ENCODE assay signal across 11 mouse cellular contexts in genomic region chr7:109523741-109524441, GRCm38 (mm10). TPM values are rescaled to one million over a fixed set of nuclear protein-coding genes. Genes with fewer than 3 reads are reported as not detected.
A peak's percentile ranks its signal among the peaks of the same experiment; 100 is the strongest.
DNase-seq lines count a peak whose midpoint lies in the region; ATAC-seq and TF ChIP-seq lines count a peak whose summit lies in the region.
"Had no signal": no experiment of that assay in that cellular context is flagged by ENCODE, and none has a peak within 500 bp of the region (broad histone marks: within the 10 kb centered on the region; RNA-seq: fewer than 3 reads in every experiment).

No protein-coding gene starts in this region.

- no peak overlapping the region for H3K4me2 ChIP-seq in intestine, embryonic 15.5 days (replicated peaks)
- H3K4me2 ChIP-seq in intestine, postnatal 0 days (replicated peaks; ENCODE audit: low read depth): no peak overlapping the region
- no peak overlapping the region for H3K4me2 ChIP-seq in embryonic facial prominence, embryonic 15.5 days (replicated peaks)
- no peak overlapping the region for H3K4me2 ChIP-seq in kidney, embryonic 14.5 days (replicated peaks; ENCODE audit: low read depth, low read length)
- H3K4me2 ChIP-seq: heart, embryonic 12.5 days had no signal

- H3K4me3 ChIP-seq in intestine, embryonic 15.5 days (replicated peaks): no peak overlapping the region
- H3K4me3 ChIP-seq in intestine, postnatal 0 days (ENCODE audit: low read depth, low read length): no peak overlapping the region
- no peak overlapping the region for H3K4me3 ChIP-seq in embryonic facial prominence, embryonic 15.5 days (replicated peaks)
- no peak overlapping the region for H3K4me3 ChIP-seq in kidney, embryonic 14.5 days (ENCODE audit: low read length)
- H3K4me3 ChIP-seq: erythroblast, embryonic 14.5 days; heart, embryonic 12.5 days had no signal

- no peak for TF ChIP-seq CTCF in intestine, postnatal 0 days (IDR thresholded peaks at IDR 0.05; ENCODE audit: low read depth)

- 67% methylated on average over 6 of the region's 6 CpGs for WGBS in intestine, embryonic 15.5 days
- WGBS in intestine, postnatal 0 days: 65% methylated on average over 6 of the region's 6 CpGs
- WGBS in embryonic facial prominence, embryonic 15.5 days: 48% methylated on average over 6 of the region's 6 CpGs
- 75% methylated on average over 6 of the region's 6 CpGs for WGBS in kidney, embryonic 14.5 days

- H3K9ac ChIP-seq in intestine, embryonic 15.5 days: no peak overlapping the region
- no peak overlapping the region; the same call in 1 of the 2 replicates for H3K9ac ChIP-seq in intestine, postnatal 0 days (ENCODE audit: low read depth, low read length)
- H3K9ac ChIP-seq in embryonic facial prominence, embryonic 15.5 days: no peak overlapping the region
- no peak overlapping the region for H3K9ac ChIP-seq in kidney, embryonic 14.5 days (ENCODE audit: low read depth, low read length)
- H3K9ac ChIP-seq: heart, embryonic 12.5 days had no signal

- no peaks in the 10 kb centered on the region for H3K27me3 ChIP-seq in intestine, embryonic 15.5 days (replicated peaks)
- H3K27me3 ChIP-seq in intestine, postnatal 0 days (replicated peaks; ENCODE audit: control insufficient read depth, insufficient read depth, low read length): no peaks in the 10 kb centered on the region
- H3K27me3 ChIP-seq in embryonic facial prominence, embryonic 15.5 days: no peaks in the 10 kb centered on the region
- no peaks in the 10 kb centered on the region for H3K27me3 ChIP-seq in kidney, embryonic 14.5 days (ENCODE audit: control insufficient read depth, insufficient read depth, low read length)
- H3K27me3 ChIP-seq: heart, embryonic 12.5 days had no signal

- peaks cover 41% of the 10 kb centered on the region for H3K36me3 ChIP-seq in intestine, embryonic 15.5 days
- peaks cover 79% of the 10 kb centered on the region for H3K36me3 ChIP-seq in intestine, postnatal 0 days (ENCODE audit: control insufficient read depth, insufficient read depth)
- H3K36me3 ChIP-seq in embryonic facial prominence, embryonic 15.5 days: peaks cover 66% of the 10 kb centered on the region
- peaks cover 74% of the 10 kb centered on the region for H3K36me3 ChIP-seq in kidney, embryonic 14.5 days (ENCODE audit: control insufficient read depth, insufficient read depth, low read length)

- ATAC-seq in intestine, embryonic 15.5 days: no peak
- no peak for ATAC-seq in intestine, postnatal 0 days
- ATAC-seq in embryonic facial prominence, embryonic 15.5 days (ENCODE audit: insufficient number of reproducible peaks, low FRiP score, low TSS enrichment, low read depth): no peak
- no peak for ATAC-seq in kidney, embryonic 14.5 days (ENCODE audit: low FRiP score, low TSS enrichment)

- H3K9me3 ChIP-seq in intestine, embryonic 15.5 days: no peaks in the 10 kb centered on the region
- H3K9me3 ChIP-seq in intestine, postnatal 0 days (ENCODE audit: control insufficient read depth): no peaks in the 10 kb centered on the region
- H3K9me3 ChIP-seq in embryonic facial prominence, embryonic 15.5 days (replicated peaks): no peaks in the 10 kb centered on the region
- H3K9me3 ChIP-seq in kidney, embryonic 14.5 days (ENCODE audit: control insufficient read depth, low read length): no peaks in the 10 kb centered on the region
- H3K9me3 ChIP-seq: heart, embryonic 12.5 days had no signal

- peaks cover 11% of the 10 kb centered on the region for H3K4me1 ChIP-seq in intestine, embryonic 15.5 days (replicated peaks)
- no peaks in the 10 kb centered on the region for H3K4me1 ChIP-seq in intestine, postnatal 0 days (replicated peaks; ENCODE audit: control insufficient read depth, insufficient read depth, low read length)
- H3K4me1 ChIP-seq in embryonic facial prominence, embryonic 15.5 days: peaks cover 44% of the 10 kb centered on the region
- no peaks in the 10 kb centered on the region; the same call in 1 of the 2 replicates for H3K4me1 ChIP-seq in kidney, embryonic 14.5 days (ENCODE audit: control insufficient read depth, insufficient read depth, low read length)

- peak; percentile 87 for DNase-seq in 3T3-L1 (ENCODE audit: low read depth, low spot score)
- peak; percentile 48 for DNase-seq in A20 (ENCODE audit: low read depth, low spot score)
- no peak for DNase-seq in adrenal gland, adult 18-20 months (ENCODE audit: low spot score in 2 of 2)
- DNase-seq: thymus, postnatal 25 days had no signal

- H3K27ac ChIP-seq in intestine, embryonic 15.5 days: 0 out of 2 replicates have a peak overlapping the region, but pooled peaks have one; percentile 4
- H3K27ac ChIP-seq in intestine, postnatal 0 days (ENCODE audit: low read depth, low read length): no peak overlapping the region
- H3K27ac ChIP-seq in embryonic facial prominence, embryonic 15.5 days (replicated peaks): peak overlapping the region; percentile 77
- H3K27ac ChIP-seq in kidney, embryonic 14.5 days (ENCODE audit: low read depth, low read length): no peak overlapping the region

RNA-seq across cellular contexts. Expression of gene Rpl27a, which starts 4.9 kb away (rescaled TPM):
- 138 and 145 TPM in 2 replicates for polyA plus RNA-seq in intestine, embryonic 15.5 days (2015; fragmentation: Nextera tagmentation; extraction: Ambion mirVana)
- 81.0 and 95.7 TPM in 2 replicates for polyA plus RNA-seq in intestine, postnatal 0 days (2015; fragmentation: Nextera tagmentation; extraction: Ambion mirVana)
- polyA plus RNA-seq in embryonic facial prominence, embryonic 15.5 days (2015; fragmentation: Nextera tagmentation; extraction: Ambion mirVana): 140 and 145 TPM in 2 replicates
- 165 and 201 TPM in 2 replicates for polyA plus RNA-seq in kidney, embryonic 14.5 days (2014; fragmentation: Nextera tagmentation; extraction: Ambion mirVana)
- total RNA-seq in adrenal gland, adult 18-20 months (2021): 100 to 1,000 TPM; 204 to 208 TPM

RNA-seq across cellular contexts. Expression of gene Trim66, which starts 16.0 kb away (rescaled TPM):
- polyA plus RNA-seq in intestine, embryonic 15.5 days (2015; fragmentation: Nextera tagmentation; extraction: Ambion mirVana): 0.01 TPM in 2 replicates
- polyA plus RNA-seq in intestine, postnatal 0 days (2015; fragmentation: Nextera tagmentation; extraction: Ambion mirVana): 0.01 and 0.05 TPM in 2 replicates
- 3.9 and 5.6 TPM in 2 replicates for polyA plus RNA-seq in embryonic facial prominence, embryonic 15.5 days (2015; fragmentation: Nextera tagmentation; extraction: Ambion mirVana)
- 0.04 TPM in 1 of 2 replicates, not detected in the other for polyA plus RNA-seq in kidney, embryonic 14.5 days (2014; fragmentation: Nextera tagmentation; extraction: Ambion mirVana)
- total RNA-seq in adrenal gland, adult 18-20 months (2021): under 1 TPM; 0.19 to 0.30 TPM
- total RNA-seq: megakaryocyte, adult 5-6 weeks had no signal
- polyA plus RNA-seq: erythroblast, embryonic 14.5 days; heart, embryonic 12.5 days had no signal

Comparison
In these comparisons a context has a peak if more than half of its experiments do, and no peak if none do; other contexts are left out.
1. H3K27ac ChIP-seq: peak in intestine, embryonic 15.5 days (single experiment) and embryonic facial prominence, embryonic 15.5 days (single experiment); none in intestine, postnatal 0 days (single experiment) and kidney, embryonic 14.5 days (single experiment).
2. DNase-seq: peak in 3T3-L1 (single experiment) and A20 (single experiment); none in adrenal gland, adult 18-20 months (0 of 2).